Mouse (Mus musculus) erythroid progenitor cell, adult 5-6 weeks (primary cell): ENCODE measurements around the gene Fam78a. TPM values are rescaled to one million over a fixed set of nuclear protein-coding genes. Genes with fewer than 3 reads are reported as not detected.
A peak's percentile ranks its signal among the peaks of the same experiment; 100 is the strongest.

ENCODE experiments used
- ATAC-seq: replicated peaks from 2 replicates; pipeline ENCODE4 v1.8.0; 2016; ENCODE audit warnings: moderate number of reproducible peaks, mild to moderate bottlenecking, moderate TSS enrichment, inconsistent platforms; ENCODE audit not compliant: poor library complexity, low FRiP score, severe bottlenecking
- total RNA-seq, 2 experiments: library from RNA; stranded (forward) in 1 of 2; stranded (reverse) in 1 of 2; fragments of 150-400 nt in 1 of 2; fragments of 186-747, 209-891 nt in 1 of 2; gene quantifications; 2 replicates each; pipeline versions ENCODE4 v1.2.3 to v1.2.4; 2015 to 2017; ENCODE audit warnings: low replicate concordance in 2 of 2

The Fam78a gene
- total RNA-seq, 2 experiments from 2014 or later, result 27.7 to 75.5 TPM

- no peak for ATAC-seq
Observed at GRCm38 (mm10) chr2:32104122-32104521, 19.5 kb upstream of the Fam78a start.

GRCm38 (mm10) chr2:32103557-32103956, 18.9 kb upstream of the Fam78a start:
- no peak for ATAC-seq

GRCm38 (mm10) chr2:32102944-32103343, 18.3 kb upstream of the Fam78a start:
- ATAC-seq, result no peak

GRCm38 (mm10) chr2:32096122-32096420, 11.4 kb upstream of the Fam78a start:
- ATAC-seq, result no peak

- 0 out of 2 replicates have a peak, but pooled peaks have one; percentile 37 for ATAC-seq
Observed at GRCm38 (mm10) chr2:32095351-32096121, 10.9 kb upstream of the Fam78a start, which contains the start of gene Plpp7. TSS of gene Plpp7 (plus strand) at chr2:32095528.

- ATAC-seq, result no peak
Observed at GRCm38 (mm10) chr2:32094001-32094707, 9.5 kb upstream of the Fam78a start.

- ATAC-seq, result no peak
Observed at GRCm38 (mm10) chr2:32091956-32092355, 7.3 kb upstream of the Fam78a start.

GRCm38 (mm10) chr2:32090145-32090544, 5.5 kb upstream of the Fam78a start:
- no peak for ATAC-seq

GRCm38 (mm10) chr2:32089606-32090005, 4.9 kb upstream of the Fam78a start:
- ATAC-seq, result no peak

GRCm38 (mm10) chr2:32088372-32088981, 3.8 kb upstream of the Fam78a start:
- ATAC-seq, result no peak

GRCm38 (mm10) chr2:32087606-32088005, 2.9 kb upstream of the Fam78a start:
- ATAC-seq, result no peak

- peak; percentile 74 for ATAC-seq
Observed at GRCm38 (mm10) chr2:32085231-32085630, 574 bp upstream of the Fam78a start.

- ATAC-seq, result no peak
Observed at GRCm38 (mm10) chr2:32084872-32085199, 179 bp upstream of the Fam78a start.

- ATAC-seq, result peak; percentile 46
Observed at GRCm38 (mm10) chr2:32083159-32084011, 1.3 kb downstream of the Fam78a start.

GRCm38 (mm10) chr2:32082229-32082628, 2.4 kb downstream of the Fam78a start:
- ATAC-seq, result no peak

GRCm38 (mm10) chr2:32081296-32081929, 3.2 kb downstream of the Fam78a start:
- no peak for ATAC-seq

GRCm38 (mm10) chr2:32080681-32081080, 4.0 kb downstream of the Fam78a start:
- no peak for ATAC-seq

- no peak for ATAC-seq
Observed at GRCm38 (mm10) chr2:32079191-32079725, 5.4 kb downstream of the Fam78a start.

GRCm38 (mm10) chr2:32078522-32078921, 6.1 kb downstream of the Fam78a start:
- ATAC-seq, result no peak
